Mouse (Mus musculus) lung, adult 2 months (tissue): ENCODE results near the gene Tst. TPM values are rescaled to one million over a fixed set of nuclear protein-coding genes. Genes with fewer than 3 reads are reported as not detected.
A peak's percentile ranks its signal among the peaks of the same experiment; 100 is the strongest.

ENCODE experiments used
- DNase-seq: peaks from one replicate; pipeline ENCODE4 v3.0.0; 2022
- H3K4me1 ChIP-seq: fragments of 200-500 bp; 2 replicates; pipeline ENCODE4 v1.6.1; 2011; ENCODE audit warnings: low read length; ENCODE audit not compliant: control insufficient read depth, insufficient read depth
- H3K4me3 ChIP-seq: fragments of 200-500 bp; replicated peaks from 2 replicates; pipeline ENCODE3; 2011; ENCODE audit warnings: low read depth, mild to moderate bottlenecking, control low read depth, low read length; ENCODE audit errors: extremely low read depth
- CTCF ChIP-seq: fragments of 200-500 bp; IDR thresholded peaks from 2 replicates; pipeline ENCODE4 v1.5.1; 2011; ENCODE audit warnings: mild to moderate bottlenecking, low read length, control low read depth; ENCODE audit not compliant: insufficient read depth
- POLR2A ChIP-seq: fragments of 200-500 bp; IDR thresholded peaks from 2 replicates; pipeline ENCODE4 v1.6.1; 2011; ENCODE audit warnings: low read depth, mild to moderate bottlenecking, control low read depth, low read length, borderline replicate concordance; ENCODE audit errors: extremely low read depth
- WGBS: fragments of 180-500 bp; shearing (Covaris S2); methylation state at CpG from one replicate; pipeline ENCODE4 v1.1.7; 2018; 5-methylcytosine and 5-hydroxymethylcytosine counted together
- polyA plus RNA-seq: library from polyadenylated mRNA; depleted of rRNA; stranded (reverse); fragments of >200 nt; gene quantifications from 2 replicates; pipeline ENCODE4 v1.2.3, GENCODE M21; 2012

The Tst gene
- polyA plus RNA-seq, 1 experiment, result 122 TPM

DNA sequence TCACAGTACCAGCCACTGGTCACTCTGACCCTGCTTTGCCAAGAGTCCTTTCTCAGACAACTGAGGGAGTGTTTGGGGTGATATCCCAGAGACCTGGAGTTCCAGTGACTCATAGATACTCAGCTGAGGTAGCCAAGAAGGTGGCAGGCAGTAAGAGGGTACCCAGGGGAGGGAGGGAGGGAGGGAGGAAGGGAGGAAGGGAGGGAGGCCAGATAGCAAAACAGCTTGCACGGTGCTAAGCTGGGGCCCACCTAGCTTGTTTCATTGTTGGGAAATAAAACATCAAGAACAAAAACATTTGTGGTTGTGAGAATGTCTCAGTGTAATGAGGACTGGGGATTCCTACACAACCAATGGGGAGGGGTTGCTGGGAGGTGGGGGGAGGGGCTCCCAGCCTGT lies 8.0 kb upstream of the Tst start:
- Histone ChIP-seq H3K4me3 (no peak overlapping the region), H3K4me1 (peaks cover 2% of the 10 kb centered on the region; the same call in 1 of the 2 replicates)
- DNase-seq, result no peak
- WGBS, result 63% methylated on average over 1 of the region's 1 CpGs
- TF ChIP-seq CTCF (no peak), POLR2A (no peak)

DNA sequence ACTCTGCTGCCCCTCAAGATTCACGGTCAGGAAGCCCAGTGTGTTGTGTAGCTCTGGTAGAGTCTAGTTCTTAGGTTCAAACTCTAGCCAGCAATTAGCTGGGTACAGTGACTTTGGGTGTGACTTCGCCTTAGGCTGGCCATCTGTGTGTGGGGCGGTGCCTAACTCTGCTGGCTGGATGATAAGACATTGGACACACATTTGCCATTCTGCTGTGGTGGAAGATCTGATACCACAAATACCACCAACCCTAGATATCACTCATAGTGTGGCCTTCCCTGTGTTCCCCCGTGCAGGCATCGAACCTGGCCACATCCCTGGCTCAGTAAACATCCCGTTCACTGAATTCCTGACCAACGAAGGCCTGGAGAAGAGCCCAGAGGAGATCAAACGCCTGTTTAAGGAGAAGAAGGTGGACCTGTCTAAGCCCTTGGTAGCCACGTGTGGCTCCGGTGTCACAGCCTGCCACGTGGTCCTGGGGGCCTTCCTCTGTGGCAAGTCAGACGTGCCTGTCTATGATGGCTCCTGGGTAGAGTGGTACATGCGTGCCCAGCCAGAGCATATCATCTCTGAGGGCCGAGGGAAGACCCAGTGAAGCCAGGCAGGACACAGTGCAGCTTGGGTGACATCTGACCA lies 7.5 kb upstream of the Tst start:
- TF ChIP-seq POLR2A, result no peak
- no peak for TF ChIP-seq CTCF
- Histone ChIP-seq H3K4me3 (no peak overlapping the region), H3K4me1 (peaks cover 2% of the 10 kb centered on the region; the same call in 1 of the 2 replicates)
- DNase-seq, result no peak
- WGBS, result 82% methylated on average over 14 of the region's 14 CpGs

DNA sequence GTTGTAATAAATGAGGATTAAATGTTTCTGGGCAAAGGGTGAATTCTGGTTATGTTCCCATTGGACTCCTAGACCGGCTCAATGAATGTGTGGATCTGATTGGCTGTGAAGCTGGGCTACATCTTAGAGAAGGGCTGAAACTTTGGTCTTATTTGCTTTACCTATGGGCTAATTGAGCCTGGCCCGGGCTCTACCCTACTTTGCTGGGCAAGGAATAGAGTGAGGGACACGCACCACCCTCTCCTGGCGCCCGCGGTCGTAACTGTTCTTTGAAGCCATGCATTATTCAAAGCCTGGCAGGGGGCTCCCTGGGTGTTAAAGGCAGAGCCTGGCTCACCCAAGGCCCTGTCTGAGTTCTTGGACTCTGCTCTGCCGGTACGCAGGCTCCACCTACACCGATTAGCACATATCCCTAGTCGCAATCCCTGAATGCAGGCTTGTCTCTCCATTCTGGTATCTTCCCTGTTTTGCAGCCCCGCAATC lies 3.9 kb upstream of the Tst start:
- TF ChIP-seq POLR2A (no peak), CTCF (no peak)
- Histone ChIP-seq H3K4me1 (peaks cover 5% of the 10 kb centered on the region), H3K4me3 (no peak overlapping the region)
- DNase-seq, result no peak
- WGBS, result 62% methylated on average over 12 of the region's 12 CpGs

DNA sequence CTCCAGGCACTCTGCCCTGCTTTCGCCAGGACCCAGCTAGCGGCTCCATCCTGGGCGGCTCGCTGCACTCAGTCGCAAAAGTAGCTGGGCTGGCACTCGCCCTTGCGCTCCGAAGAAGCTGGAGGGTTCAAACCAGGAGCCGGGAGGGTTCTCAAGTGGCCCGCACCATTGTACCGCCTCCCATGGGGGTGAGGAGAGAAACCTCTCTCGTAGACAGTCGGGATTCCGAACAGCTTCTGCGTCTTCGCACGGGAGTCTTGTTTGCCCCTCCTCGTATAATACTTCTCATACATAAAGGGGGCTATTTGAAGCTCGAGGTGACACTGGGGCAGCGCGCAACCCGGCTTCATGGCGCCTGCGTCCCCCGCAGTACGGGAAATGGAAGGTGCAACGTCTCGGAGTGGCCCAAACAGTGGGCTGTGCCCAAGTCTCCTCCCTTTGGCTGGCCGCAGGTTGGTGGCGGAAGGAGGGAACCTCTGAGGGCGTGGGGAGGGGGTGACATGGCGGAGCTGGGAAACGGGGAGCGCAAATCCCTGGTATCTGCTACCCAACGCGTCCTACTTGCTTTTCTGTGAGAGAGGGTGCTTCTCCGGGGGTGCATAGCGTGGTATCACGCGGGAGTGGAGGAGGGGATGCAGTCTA lies 707 bp upstream of the Tst start, which contains the start of gene Mpst:
Mpst (plus strand) TSS at position 124 of the 642 bp plus-strand sequence.
- under 1% methylated on average over 40 of the region's 40 CpGs for WGBS
- peak; percentile 92 for DNase-seq

DNA sequence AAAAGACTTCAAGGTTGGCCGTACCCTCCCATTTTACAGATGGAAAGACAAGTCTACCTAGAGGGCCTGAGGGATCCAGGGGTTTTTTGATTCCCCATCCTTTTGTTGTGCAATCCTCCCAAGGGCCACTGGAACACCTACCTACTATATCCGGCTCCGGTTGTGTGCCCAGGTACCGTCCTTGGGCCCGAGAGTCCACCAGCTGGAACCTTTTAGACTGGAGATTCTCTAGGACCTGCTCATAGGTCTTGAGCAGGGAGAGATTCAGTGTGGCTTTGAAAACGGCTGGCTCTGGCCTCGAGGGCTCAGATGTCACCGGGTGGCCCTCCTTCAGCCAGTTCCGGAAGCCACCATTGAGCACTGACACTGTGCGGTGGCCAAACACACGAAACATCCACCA lies 609 bp downstream of the Tst start:
- TF ChIP-seq POLR2A, result no peak
- no peak for TF ChIP-seq CTCF
- no peak for DNase-seq
- Histone ChIP-seq H3K4me3 (peak overlapping the region; percentile 94), H3K4me1 (peaks cover 14% of the 10 kb centered on the region)
- WGBS, result 51% methylated on average over 11 of the region's 11 CpGs

More for the DNA sequence above, 707 bp upstream of the Tst start, which contains the start of gene Mpst:
- peak; percentile 93 for TF ChIP-seq POLR2A
- no peak for TF ChIP-seq CTCF
- Histone ChIP-seq H3K4me1 (peaks cover 8% of the 10 kb centered on the region), H3K4me3 (peak within 1 kb of the TSS; percentile 94)

DNA sequence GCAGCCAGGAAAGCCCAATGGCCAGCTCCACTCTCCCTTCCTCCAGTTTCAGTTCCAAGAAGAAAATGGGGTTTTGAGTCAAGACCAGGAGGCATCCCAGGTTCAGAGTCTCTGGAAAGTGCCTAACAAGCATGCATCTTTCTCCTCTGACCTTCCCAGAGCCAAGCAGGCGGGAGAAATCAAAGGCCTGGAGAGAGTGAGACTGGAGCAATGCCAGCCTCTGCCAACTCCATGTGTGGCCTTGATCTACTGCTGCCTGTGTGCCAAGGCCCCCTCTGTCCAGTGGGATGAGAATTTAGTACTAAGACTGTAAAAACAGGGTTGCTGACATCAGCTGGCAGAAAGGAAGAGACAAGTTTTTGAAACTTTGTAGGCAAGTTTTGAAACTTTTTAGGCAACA lies 1.8 kb downstream of the Tst start:
- DNase-seq, result peak; percentile 43
- H3K4me3 ChIP-seq, result peak overlapping the region; percentile 25
- TF ChIP-seq CTCF (no peak), POLR2A (no peak)
- H3K4me1 ChIP-seq, result peaks cover 14% of the 10 kb centered on the region
- 29% methylated on average over 1 of the region's 1 CpGs for WGBS

DNA sequence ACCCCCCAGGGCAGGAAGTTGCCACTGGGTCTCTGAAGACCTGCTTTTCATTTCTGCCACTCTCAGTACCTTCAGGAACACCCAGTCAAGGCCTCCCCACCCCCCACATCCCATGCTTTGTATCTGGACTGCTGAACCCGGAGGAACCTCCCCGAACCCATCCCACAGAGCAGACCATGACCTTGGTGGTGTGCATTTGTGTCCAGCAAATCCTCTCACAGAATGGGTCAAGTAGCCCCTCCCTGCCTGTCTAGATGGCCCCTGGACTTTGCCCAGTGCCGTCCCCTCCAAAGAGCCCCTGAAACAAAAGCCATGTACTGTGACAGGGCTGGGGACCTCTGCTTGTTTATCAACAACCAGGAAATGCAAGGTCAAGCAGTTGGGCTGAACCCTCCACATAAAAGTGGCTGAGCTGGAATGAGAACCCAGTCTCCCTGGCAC lies 2.4 kb downstream of the Tst start:
- H3K4me1 ChIP-seq, result peaks cover 14% of the 10 kb centered on the region
- WGBS, result 30% methylated on average over 3 of the region's 3 CpGs
- no peak for TF ChIP-seq POLR2A
- TF ChIP-seq CTCF, result no peak
- DNase-seq, result peak; percentile 45
- H3K4me3 ChIP-seq, result peak overlapping the region; percentile 25

DNA sequence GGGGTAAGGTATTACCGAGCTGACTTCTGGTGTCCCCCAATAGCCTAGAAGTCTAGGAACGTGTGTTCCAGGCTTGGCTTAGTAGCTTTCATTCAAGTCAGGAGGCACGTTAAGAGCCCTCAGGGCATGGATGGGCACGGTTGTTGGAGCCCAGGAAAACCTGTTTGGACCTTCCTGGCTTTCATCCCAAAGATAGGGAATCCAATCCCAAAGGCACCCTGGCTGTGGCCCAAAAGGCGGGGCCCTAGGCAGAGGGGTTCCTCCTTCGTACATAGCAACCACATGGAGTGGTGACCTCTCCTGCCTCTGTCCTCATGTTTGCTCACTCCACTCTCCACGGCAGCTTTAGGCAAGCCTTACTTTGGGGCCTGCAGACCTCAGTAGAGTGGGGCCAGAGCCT lies 3.3 kb downstream of the Tst start:
- peaks cover 14% of the 10 kb centered on the region for H3K4me1 ChIP-seq
- no peak overlapping the region for H3K4me3 ChIP-seq
- 50% methylated on average over 7 of the region's 7 CpGs for WGBS
- TF ChIP-seq POLR2A (peak; percentile 25; the same call in 1 of the 2 replicates), CTCF (no peak)
- peak; percentile 80 for DNase-seq

DNA sequence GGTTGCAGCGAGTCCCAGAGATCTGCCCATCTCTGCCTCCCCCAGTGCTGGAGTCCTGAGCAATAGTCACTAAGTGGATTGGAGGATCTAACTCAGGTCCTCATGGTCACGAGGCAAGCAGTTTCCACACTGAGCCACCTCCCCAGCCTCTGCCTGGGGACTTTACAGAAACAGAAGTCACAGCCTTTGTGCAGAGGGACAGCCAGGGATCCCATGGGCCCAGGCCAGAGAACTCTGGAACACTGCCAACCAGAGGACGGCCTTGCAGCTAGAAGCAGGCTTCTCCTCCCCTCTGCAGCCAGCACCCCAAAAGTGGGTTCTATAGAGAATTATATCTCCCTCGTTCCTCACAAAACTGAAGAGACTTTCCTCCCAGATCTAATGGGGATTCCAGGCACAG lies 3.8 kb downstream of the Tst start:
- TF ChIP-seq CTCF, result no peak
- no peak for TF ChIP-seq POLR2A
- DNase-seq, result peak; percentile 59
- no peak overlapping the region for H3K4me3 ChIP-seq
- H3K4me1 ChIP-seq, result peaks cover 11% of the 10 kb centered on the region
- WGBS, result 29% methylated on average over 4 of the region's 4 CpGs

DNA sequence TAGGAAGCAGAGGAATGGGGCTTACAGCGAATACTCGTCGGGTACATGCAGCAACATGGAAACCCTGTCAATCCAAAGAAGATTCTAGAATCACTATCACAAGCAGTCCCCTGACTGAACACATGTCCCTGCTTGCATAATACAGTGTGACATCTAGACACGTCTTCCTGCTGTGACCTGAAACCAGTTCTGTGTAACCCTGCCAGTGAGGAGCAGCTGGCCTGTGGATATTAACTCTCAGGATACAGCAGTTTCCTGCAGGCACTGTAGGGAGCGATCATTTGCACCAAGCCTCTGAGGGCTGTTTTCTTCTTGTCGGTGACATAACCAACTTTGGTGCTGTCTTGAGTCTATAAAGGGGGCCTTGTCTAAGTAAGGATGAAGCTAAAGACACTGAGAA lies 4.4 kb downstream of the Tst start:
- Histone ChIP-seq H3K4me1 (peaks cover 11% of the 10 kb centered on the region), H3K4me3 (no peak overlapping the region)
- WGBS, result 44% methylated on average over 6 of the region's 6 CpGs
- no peak for TF ChIP-seq POLR2A
- no peak for TF ChIP-seq CTCF
- DNase-seq, result no peak
